Mouse (Mus musculus) erythroid progenitor cell, adult 5-6 weeks (primary cell): ENCODE data around the gene Ak1. TPM values are rescaled to one million over a fixed set of nuclear protein-coding genes. Genes with fewer than 3 reads are reported as not detected.

Source experiments
- ATAC-seq: replicated peaks from 2 replicates; pipeline ENCODE4 v1.8.0; 2016; ENCODE audit warnings: moderate number of reproducible peaks, mild to moderate bottlenecking, moderate TSS enrichment, inconsistent platforms; ENCODE audit not compliant: poor library complexity, low FRiP score, severe bottlenecking
- total RNA-seq, 2 experiments: library from RNA; stranded (forward) in 1 of 2; stranded (reverse) in 1 of 2; fragments of 150-400 nt in 1 of 2; fragments of 186-747, 209-891 nt in 1 of 2; gene quantifications; 2 replicates each; pipeline versions ENCODE4 v1.2.3 to v1.2.4; 2015 to 2017; ENCODE audit warnings: low replicate concordance in 2 of 2

Ak1 gene
- total RNA-seq, 2 experiments from 2014 or later, result 0.84 TPM; not detected in 1

GRCm38 (mm10) chr2:32680051-32680451, 58.5 kb downstream of the Ak1 start:
- ATAC-seq, result no peak

GRCm38 (mm10) chr2:32680961-32681650, 59.5 kb downstream of the Ak1 start:
- ATAC-seq, result no peak

GRCm38 (mm10) chr2:32681754-32682153, 60.2 kb downstream of the Ak1 start:
- no peak for ATAC-seq

GRCm38 (mm10) chr2:32682721-32683417, 61.3 kb downstream of the Ak1 start:
- no peak for ATAC-seq

- ATAC-seq, result no peak
Observed at GRCm38 (mm10) chr2:32683701-32684100, 62.1 kb downstream of the Ak1 start.

Other genes starting within 250 kb of the Ak1 start
- 5.8 and 7.5 TPM in 2 replicates for gene 1110008P14Rik, start 239.8 kb upstream of the Ak1 start, total RNA-seq (2015; ENCODE audit: low replicate concordance)
- gene 1110008P14Rik, start 239.8 kb upstream of the Ak1 start, total RNA-seq (2017; ENCODE audit: low replicate concordance), result 3.7 and 7.2 TPM in 2 replicates
- gene Lcn2, start 233.5 kb upstream of the Ak1 start, total RNA-seq (2015; ENCODE audit: low replicate concordance), result 1,234 and 1,375 TPM in 2 replicates
- 165 and 167 TPM in 2 replicates for gene Lcn2, start 233.5 kb upstream of the Ak1 start, total RNA-seq (2017; ENCODE audit: low replicate concordance)
- 0.42 and 0.72 TPM in 2 replicates for gene Ptges2, start 225.9 kb upstream of the Ak1 start, total RNA-seq (2015; ENCODE audit: low replicate concordance)
- gene Ptges2, start 225.9 kb upstream of the Ak1 start, total RNA-seq (2017; ENCODE audit: low replicate concordance), result 0.51 TPM in 1 of 2 replicates, not detected in the other
- 4.0 TPM in 1 of 2 replicates, not detected in the other for gene Naif1, start 171.3 kb upstream of the Ak1 start, total RNA-seq (2015; ENCODE audit: low replicate concordance)
- gene Naif1, start 171.3 kb upstream of the Ak1 start, total RNA-seq (2017; ENCODE audit: low replicate concordance), result 0.23 and 2.1 TPM in 2 replicates
- 5.4 and 7.2 TPM in 2 replicates for gene Slc25a25, start 170.3 kb upstream of the Ak1 start, total RNA-seq (2015; ENCODE audit: low replicate concordance)
- 14.8 and 19.0 TPM in 2 replicates for gene Slc25a25, start 170.3 kb upstream of the Ak1 start, total RNA-seq (2017; ENCODE audit: low replicate concordance)
- gene Fam102a, start 86.4 kb upstream of the Ak1 start, total RNA-seq (2015; ENCODE audit: low replicate concordance), result 3.6 and 12.6 TPM in 2 replicates
- gene Fam102a, start 86.4 kb upstream of the Ak1 start, total RNA-seq (2017; ENCODE audit: low replicate concordance), result 0.77 and 3.0 TPM in 2 replicates
- gene Dpm2, start 50.9 kb upstream of the Ak1 start, total RNA-seq (2015; ENCODE audit: low replicate concordance), result 33.9 and 45.3 TPM in 2 replicates
- 11.8 and 21.1 TPM in 2 replicates for gene Dpm2, start 50.9 kb upstream of the Ak1 start, total RNA-seq (2017; ENCODE audit: low replicate concordance)
- not detected in 2 replicates for gene Pip5kl1, start 47.0 kb upstream of the Ak1 start, total RNA-seq (2015; ENCODE audit: low replicate concordance)
- gene Pip5kl1, start 47.0 kb upstream of the Ak1 start, total RNA-seq (2017; ENCODE audit: low replicate concordance), result not detected in 2 replicates
- gene 9430097D07Rik, start 46.1 kb upstream of the Ak1 start, total RNA-seq (2015; ENCODE audit: low replicate concordance), result not detected in 2 replicates
- gene 9430097D07Rik, start 46.1 kb upstream of the Ak1 start, total RNA-seq (2017; ENCODE audit: low replicate concordance), result 0.90 TPM in 1 of 2 replicates, not detected in the other
- gene St6galnac4, start 34.7 kb upstream of the Ak1 start, total RNA-seq (2015; ENCODE audit: low replicate concordance), result 2.9 and 3.8 TPM in 2 replicates
- 2.3 and 2.4 TPM in 2 replicates for gene St6galnac4, start 34.7 kb upstream of the Ak1 start, total RNA-seq (2017; ENCODE audit: low replicate concordance)
- gene St6galnac6, start 22.0 kb upstream of the Ak1 start, total RNA-seq (2015; ENCODE audit: low replicate concordance), result not detected in 2 replicates
- 0.64 and 3.9 TPM in 2 replicates for gene St6galnac6, start 22.0 kb upstream of the Ak1 start, total RNA-seq (2017; ENCODE audit: low replicate concordance)
- 5.4 and 15.5 TPM in 2 replicates for gene Eng, start 24.8 kb downstream of the Ak1 start, total RNA-seq (2015; ENCODE audit: low replicate concordance)
- gene Eng, start 24.8 kb downstream of the Ak1 start, total RNA-seq (2017; ENCODE audit: low replicate concordance), result 0.64 and 1.4 TPM in 2 replicates
- not detected in 2 replicates for gene Fpgs, start 82.4 kb downstream of the Ak1 start, total RNA-seq (2015; ENCODE audit: low replicate concordance)
- gene Fpgs, start 82.4 kb downstream of the Ak1 start, total RNA-seq (2017; ENCODE audit: low replicate concordance), result 1.5 and 3.7 TPM in 2 replicates
- 17.2 and 33.9 TPM in 2 replicates for gene Cdk9, start 91.3 kb downstream of the Ak1 start, total RNA-seq (2015; ENCODE audit: low replicate concordance)
- gene Cdk9, start 91.3 kb downstream of the Ak1 start, total RNA-seq (2017; ENCODE audit: low replicate concordance), result 26.2 and 29.3 TPM in 2 replicates
- gene Sh2d3c, start 99.3 kb downstream of the Ak1 start, total RNA-seq (2015; ENCODE audit: low replicate concordance), result 8.6 and 10.5 TPM in 2 replicates
- gene Sh2d3c, start 99.3 kb downstream of the Ak1 start, total RNA-seq (2017; ENCODE audit: low replicate concordance), result 1.5 and 3.3 TPM in 2 replicates
- not detected in 2 replicates for gene 6330409D20Rik, start 119.3 kb downstream of the Ak1 start, total RNA-seq (2015; ENCODE audit: low replicate concordance)
- gene 6330409D20Rik, start 119.3 kb downstream of the Ak1 start, total RNA-seq (2017; ENCODE audit: low replicate concordance), result not detected in 2 replicates
- gene Tor2a, start 135.5 kb downstream of the Ak1 start, total RNA-seq (2015; ENCODE audit: low replicate concordance), result 2.9 and 4.2 TPM in 2 replicates
- gene Tor2a, start 135.5 kb downstream of the Ak1 start, total RNA-seq (2017; ENCODE audit: low replicate concordance), result 0.91 and 4.5 TPM in 2 replicates
- gene Ttc16, start 153.9 kb downstream of the Ak1 start, total RNA-seq (2015; ENCODE audit: low replicate concordance), result 1.3 TPM in 1 of 2 replicates, not detected in the other
- not detected in 2 replicates for gene Ttc16, start 153.9 kb downstream of the Ak1 start, total RNA-seq (2017; ENCODE audit: low replicate concordance)
- 2.2 TPM in 1 of 2 replicates, not detected in the other for gene Ptrh1, start 154.0 kb downstream of the Ak1 start, total RNA-seq (2015; ENCODE audit: low replicate concordance)
- 11.3 TPM in 1 of 2 replicates, not detected in the other for gene Ptrh1, start 154.0 kb downstream of the Ak1 start, total RNA-seq (2017; ENCODE audit: low replicate concordance)
- not detected in 2 replicates for gene Cfap157, start 162.7 kb downstream of the Ak1 start, total RNA-seq (2015; ENCODE audit: low replicate concordance)
- not detected in 2 replicates for gene Cfap157, start 162.7 kb downstream of the Ak1 start, total RNA-seq (2017; ENCODE audit: low replicate concordance)
- gene Stxbp1, start 225.5 kb downstream of the Ak1 start, total RNA-seq (2015; ENCODE audit: low replicate concordance), result 0.84 and 1.4 TPM in 2 replicates
- gene Stxbp1, start 225.5 kb downstream of the Ak1 start, total RNA-seq (2017; ENCODE audit: low replicate concordance), result 0.61 and 4.0 TPM in 2 replicates